Mouse (Mus musculus) cortical plate, adult 2 months (tissue): ENCODE data around the gene Glis2.

ENCODE experiments used
- CTCF ChIP-seq: fragments of 200-500 bp; IDR thresholded peaks from 2 replicates; pipeline ENCODE4 v1.5.1; 2011; ENCODE audit warnings: mild to moderate bottlenecking, control low read depth, low read length; ENCODE audit not compliant: insufficient read depth; ENCODE audit errors: extremely low read depth
- POLR2A ChIP-seq: fragments of 200-500 bp; IDR thresholded peaks from 2 replicates; pipeline ENCODE4 v1.6.1; 2011; ENCODE audit warnings: mild to moderate bottlenecking, low read length, control low read depth; ENCODE audit not compliant: insufficient read depth; ENCODE audit errors: extremely low read depth

DNA sequence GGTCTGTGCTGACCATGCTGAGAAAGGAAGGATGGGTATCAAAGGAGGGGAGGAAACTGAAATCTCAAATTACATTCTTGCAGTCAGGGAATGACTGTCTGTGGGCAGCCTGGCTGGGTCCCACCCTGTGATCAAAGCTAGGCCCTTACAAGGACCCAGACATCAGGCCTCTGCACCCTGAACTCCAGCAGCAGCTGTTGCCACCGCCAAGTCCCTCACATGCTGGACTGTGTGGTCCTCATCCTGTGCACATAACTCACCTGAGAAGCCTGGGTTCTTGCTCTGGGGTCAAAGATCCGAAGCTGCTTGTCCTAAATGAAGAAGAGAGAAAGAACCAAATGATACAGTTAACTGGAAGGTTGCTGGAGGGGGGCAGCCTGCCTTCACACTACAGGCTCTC lies 67.1 kb downstream of the Glis2 start:
- TF ChIP-seq CTCF (no peak), POLR2A (no peak)
